Mouse (Mus musculus) C2C12 (cell line): ENCODE data around the gene Ugt1a10. TPM values are rescaled to one million over a fixed set of nuclear protein-coding genes. Genes with fewer than 3 reads are reported as not detected.

ENCODE experiments used
- H3K27me3 ChIP-seq: one replicate; pipeline ENCODE4 v1.6.1; 2011; ENCODE audit not compliant: control insufficient read depth, insufficient read depth, insufficient read length
- H3K36me3 ChIP-seq: one replicate; pipeline ENCODE4 v1.6.1; 2011; ENCODE audit not compliant: control insufficient read depth, insufficient read depth
- H3K4me3 ChIP-seq: one replicate; pipeline ENCODE4 v1.5.1; 2011; ENCODE audit warnings: mild to moderate bottlenecking, control low read depth; ENCODE audit not compliant: poor library complexity, insufficient read depth, severe bottlenecking
- H3K79me2 ChIP-seq: one replicate; pipeline ENCODE4 v1.6.1; 2011; ENCODE audit not compliant: control insufficient read depth, insufficient read depth
- H3K79me3 ChIP-seq: one replicate; pipeline ENCODE4 v1.6.1; 2011; ENCODE audit warnings: low read depth, control low read depth
- H3ac ChIP-seq: one replicate; pipeline ENCODE3; 2011; ENCODE audit warnings: low read depth; ENCODE audit not compliant: control insufficient read depth, insufficient read length
- CEBPB ChIP-seq: IDR thresholded peaks from one replicate; pipeline ENCODE4 v1.6.1; 2011; ENCODE audit warnings: low read depth, mild to moderate bottlenecking, control low read depth, moderate library complexity
- CTCF ChIP-seq: IDR thresholded peaks from one replicate; pipeline ENCODE4 v1.5.1; 2011; ENCODE audit not compliant: control insufficient read depth, insufficient read depth, insufficient read length
- FOSL1 ChIP-seq: IDR thresholded peaks from one replicate; pipeline ENCODE4 v1.8.0; 2011; ENCODE audit warnings: mild to moderate bottlenecking, low read length; ENCODE audit not compliant: poor library complexity, insufficient read depth, severe bottlenecking
- MAX ChIP-seq: IDR thresholded peaks from one replicate; pipeline ENCODE4 v1.6.1; 2011; ENCODE audit warnings: mild to moderate bottlenecking, control low read depth
- MYOD1 ChIP-seq: IDR thresholded peaks from one replicate; pipeline ENCODE4 v1.6.1; 2011; ENCODE audit warnings: low read depth; ENCODE audit not compliant: control insufficient read depth, insufficient read length
- MYOG ChIP-seq: IDR thresholded peaks from one replicate; pipeline ENCODE4 v1.6.1; 2011; ENCODE audit not compliant: control insufficient read depth, insufficient read length; ENCODE audit errors: extremely low read depth
- USF1 ChIP-seq: IDR thresholded peaks from one replicate; pipeline ENCODE4 v1.6.1; 2011; ENCODE audit warnings: low read depth, mild to moderate bottlenecking, control low read depth, moderate library complexity
- long read RNA-seq, 2 experiments: library from polyadenylated mRNA; unstranded; transcript quantifications; one replicate each; pipeline ENCODE4 v2.0.0; 2019 to 2020
- polyA plus RNA-seq: library from polyadenylated mRNA; unstranded; fragments of >200 nt; fragmentation: generic; extraction: Trizol; gene quantifications from one replicate; pipeline ENCODE4 v1.2.1, GENCODE M21; 2012; ENCODE audit warnings: missing spikeins

Ugt1a10 gene
- not detected for polyA plus RNA-seq
- long read RNA-seq, experiment 1, result 0 reads
- long read RNA-seq, experiment 2, result 0 reads

- Histone ChIP-seq H3K36me3 (no peaks in the 10 kb centered on the region), H3K4me3 (no peak within 1 kb of the TSS), H3K79me3 (no peaks in the 10 kb centered on the region), H3K27me3 (peaks cover 3% of the 10 kb centered on the region), H3ac (no peak within 1 kb of the TSS), H3K79me2 (no peaks in the 10 kb centered on the region)
- no peak for TF ChIP-seq USF1
- TF ChIP-seq CTCF, result no peak
- no peak for TF ChIP-seq MYOG
- no peak for TF ChIP-seq MYOD1
- no peak for TF ChIP-seq FOSL1
- no peak for TF ChIP-seq CEBPB
- no peak for TF ChIP-seq MAX
These were observed at the start of gene Ugt1a10 for GRCm38 (mm10) chr1:88055088-88055487. Ugt1a10 (plus strand) TSS chr1:88055388.

GRCm38 (mm10) chr1:88007692-88008210 is 47.4 kb upstream of the Ugt1a10 start:
- peaks cover 27% of the 10 kb centered on the region for H3K36me3 ChIP-seq
- TF ChIP-seq CEBPB, result no peak
- no peak for TF ChIP-seq FOSL1
- peak overlapping the region; percentile 46 for H3K4me3 ChIP-seq
- peaks cover 13% of the 10 kb centered on the region for H3K79me2 ChIP-seq
- no peaks in the 10 kb centered on the region for H3K27me3 ChIP-seq
- peak overlapping the region; percentile 67 for H3ac ChIP-seq
- peaks cover 4% of the 10 kb centered on the region for H3K79me3 ChIP-seq

DNA sequence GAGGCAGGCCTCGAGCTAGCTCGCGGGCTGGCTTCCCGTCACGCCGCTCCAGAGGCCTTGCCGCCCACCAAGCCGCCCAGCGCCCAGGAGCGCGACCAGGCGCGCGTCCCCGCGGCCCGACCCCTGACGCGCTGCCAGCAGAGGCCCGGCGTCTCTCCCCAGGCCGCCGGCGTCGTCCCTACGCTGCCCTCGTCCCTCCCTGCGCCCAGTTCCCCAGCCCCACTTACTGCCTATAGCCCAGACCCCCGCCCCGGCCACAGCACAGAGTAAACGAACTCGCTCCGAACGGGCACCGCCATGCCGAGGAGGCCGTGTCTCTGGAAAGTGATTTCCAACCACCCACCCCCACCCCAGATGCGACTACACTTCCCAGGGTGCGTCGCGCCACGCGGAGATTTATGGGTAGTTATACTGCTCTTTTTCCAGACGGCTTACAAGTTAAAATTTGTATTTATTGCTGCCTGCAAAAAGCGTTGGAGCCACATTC is 46.9 kb upstream of the Ugt1a10 start, which contains the start of gene Usp40:
Gene Usp40 (minus strand): TSS at position 341 of the 487 bp plus-strand sequence.
- no peak for TF ChIP-seq FOSL1
- peak; percentile 34 for TF ChIP-seq MAX
- peak; percentile 3 for TF ChIP-seq USF1

DNA sequence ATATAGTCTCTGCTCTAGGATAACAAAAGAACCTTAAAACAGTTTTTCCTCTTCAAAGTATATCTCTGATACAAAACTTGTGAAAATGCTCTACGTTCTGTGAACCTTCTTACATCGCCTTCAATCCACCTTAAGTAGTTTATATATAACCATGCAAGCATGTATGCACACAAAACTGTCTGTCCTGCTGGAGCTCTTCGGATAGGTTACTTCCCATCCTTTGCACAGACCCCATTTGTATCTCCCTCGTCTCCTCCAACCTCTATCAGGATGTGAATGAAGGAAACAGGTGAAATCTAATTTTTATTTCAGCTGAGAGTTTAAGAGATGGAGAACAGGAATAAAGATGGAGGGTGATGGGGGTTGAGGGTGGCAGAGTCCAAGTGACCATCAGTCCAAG is 46.5 kb upstream of the Ugt1a10 start:
- Histone ChIP-seq H3K4me3 (peak overlapping the region; percentile 46), H3ac (no peak overlapping the region), H3K36me3 (peaks cover 20% of the 10 kb centered on the region), H3K79me2 (peaks cover 13% of the 10 kb centered on the region), H3K79me3 (peaks cover 4% of the 10 kb centered on the region), H3K27me3 (no peaks in the 10 kb centered on the region)
- TF ChIP-seq CTCF, result no peak
- TF ChIP-seq USF1, result no peak
- no peak for TF ChIP-seq MAX
- no peak for TF ChIP-seq MYOG
- no peak for TF ChIP-seq FOSL1
- no peak for TF ChIP-seq CEBPB
- no peak for TF ChIP-seq MYOD1

More for the DNA sequence above, 46.9 kb upstream of the Ugt1a10 start, which contains the start of gene Usp40:
- H3K36me3 ChIP-seq, result peaks cover 22% of the 10 kb centered on the region
- H3K4me3 ChIP-seq, result peak within 1 kb of the TSS; percentile 46
- H3K27me3 ChIP-seq, result no peaks in the 10 kb centered on the region
- H3ac ChIP-seq, result peak within 1 kb of the TSS; percentile 67
- peaks cover 4% of the 10 kb centered on the region for H3K79me3 ChIP-seq
- H3K79me2 ChIP-seq, result peaks cover 13% of the 10 kb centered on the region

DNA sequence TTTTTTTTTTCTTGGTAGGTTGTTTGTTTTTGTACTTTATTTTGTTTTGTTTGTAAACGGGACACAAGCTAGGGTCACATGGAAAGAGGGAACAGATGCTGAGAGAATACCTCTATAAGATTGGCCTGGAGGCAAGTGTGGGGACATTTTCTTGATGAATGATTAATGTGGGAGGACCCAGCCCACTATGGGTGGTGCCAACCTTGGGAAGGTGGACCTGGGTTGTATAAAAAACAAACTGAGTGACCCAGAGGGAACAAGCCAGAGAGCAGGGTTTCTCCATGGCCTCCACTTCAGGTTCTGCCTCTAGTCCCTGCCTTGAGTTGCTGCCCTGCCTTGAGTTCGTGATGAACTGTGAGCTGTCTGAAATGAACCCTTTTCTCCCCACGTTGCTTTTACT is 45.7 kb upstream of the Ugt1a10 start:
- Histone ChIP-seq H3K4me3 (no peak overlapping the region), H3K36me3 (peaks cover 12% of the 10 kb centered on the region), H3K27me3 (no peaks in the 10 kb centered on the region), H3K79me2 (peaks cover 13% of the 10 kb centered on the region), H3K79me3 (peaks cover 4% of the 10 kb centered on the region), H3ac (no peak overlapping the region)
- TF ChIP-seq MAX, result no peak
- TF ChIP-seq CEBPB, result no peak
- no peak for TF ChIP-seq MYOD1
- no peak for TF ChIP-seq USF1
- TF ChIP-seq MYOG, result no peak
- no peak for TF ChIP-seq FOSL1

GRCm38 (mm10) chr1:88013726-88014125 is 41.5 kb upstream of the Ugt1a10 start:
- no peak overlapping the region for H3ac ChIP-seq
- no peaks in the 10 kb centered on the region for H3K79me3 ChIP-seq
- no peak for TF ChIP-seq USF1
- H3K4me3 ChIP-seq, result no peak overlapping the region
- no peaks in the 10 kb centered on the region for H3K79me2 ChIP-seq
- peaks cover under 1% of the 10 kb centered on the region for H3K27me3 ChIP-seq
- H3K36me3 ChIP-seq, result no peaks in the 10 kb centered on the region
